Mouse (Mus musculus): ENCODE data around the gene Cdc14b. TPM values are rescaled to one million over a fixed set of nuclear protein-coding genes. Genes with fewer than 3 reads are reported as not detected.
"Not testable (repeated sequence)": the region's sequence is repeated elsewhere in the genome, so short reads cannot be mapped to it uniquely, and the experiment has no call there.

The Cdc14b gene
- polyA plus RNA-seq, 1 experiment: 0.13 TPM

DNA sequence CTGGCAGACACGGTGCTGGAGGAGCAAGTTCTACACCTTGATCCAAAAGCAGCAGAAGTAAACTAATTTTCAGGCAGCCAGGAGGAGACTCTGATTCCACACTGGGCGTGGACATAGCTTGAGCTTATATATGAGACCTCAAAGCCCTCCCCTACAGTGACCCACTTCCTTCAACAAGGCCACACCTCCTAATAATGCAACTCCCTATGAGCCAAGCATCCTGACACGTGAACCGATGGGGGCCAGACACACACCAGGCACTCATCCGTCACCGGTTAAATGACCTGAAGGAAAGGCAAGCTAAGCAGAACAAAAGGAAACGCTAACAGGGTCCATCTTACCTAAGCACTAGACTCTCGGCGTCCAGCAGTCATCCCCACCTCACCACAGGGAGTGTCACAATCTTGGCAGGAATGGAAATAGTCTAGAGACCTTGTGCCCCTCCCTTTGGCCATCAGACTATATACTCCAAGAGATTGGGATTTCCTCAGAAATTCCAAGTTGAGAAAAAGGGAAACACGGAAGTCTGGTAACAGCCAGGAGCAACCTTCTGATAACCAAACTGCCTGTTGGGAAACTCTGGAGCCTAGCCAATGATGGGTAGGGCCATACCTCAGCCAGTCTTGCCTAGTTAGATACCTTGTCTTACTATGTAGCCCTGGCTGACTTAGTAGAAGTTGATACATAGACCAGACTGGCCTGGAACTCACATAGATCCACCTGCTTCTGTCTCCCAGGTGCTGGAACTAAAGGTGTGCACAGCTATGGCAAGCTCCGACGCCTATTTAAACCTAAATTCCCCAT, 17.9 kb downstream of the Cdc14b start:
- Histone ChIP-seq H3K4me1 (peaks cover under 1% of the 10 kb centered on the region), H3K36me3 (replicated peaks; ENCODE audit: low read length) (no peaks in the 10 kb centered on the region), H3K4me3 (replicated peaks) (no peak overlapping the region), H3K27me3 (replicated peaks) (peaks cover 2% of the 10 kb centered on the region), H3K9me3 (no peaks in the 10 kb centered on the region)
- TF ChIP-seq FLI1 (IDR thresholded peaks at IDR 0.05; ENCODE audit: low read length) (no peak), GATA1 (IDR thresholded peaks at IDR 0.05; ENCODE audit: borderline replicate concordance, low read length) (no peak)

DNA sequence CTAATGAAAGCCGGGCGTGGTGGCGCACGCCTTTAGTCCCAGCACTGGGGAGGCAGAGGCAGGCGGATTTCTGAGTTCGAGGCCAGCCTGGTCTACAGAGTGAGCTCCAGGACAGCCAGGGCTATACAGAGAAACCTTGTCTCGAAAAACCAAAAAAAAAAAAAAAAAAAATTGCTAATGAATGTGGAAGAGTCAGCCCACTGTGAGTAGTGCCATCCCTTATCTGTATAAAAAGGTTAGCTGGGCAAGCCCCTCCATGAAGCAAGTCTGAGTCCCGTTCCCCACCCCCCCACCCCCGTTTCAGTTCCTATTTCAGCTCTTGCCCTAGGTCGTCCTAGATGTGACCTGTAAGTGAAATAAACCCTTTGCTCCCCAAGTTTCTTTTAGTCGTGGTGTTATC, 20.9 kb downstream of the Cdc14b start:
- peaks cover 20% of the 10 kb centered on the region for H3K4me1 ChIP-seq
- H3K4me3 ChIP-seq (replicated peaks); H3K9me3 ChIP-seq; H3K36me3 ChIP-seq (replicated peaks; ENCODE audit: low read length); H3K27me3 ChIP-seq (replicated peaks): not testable (repeated sequence)

DNA sequence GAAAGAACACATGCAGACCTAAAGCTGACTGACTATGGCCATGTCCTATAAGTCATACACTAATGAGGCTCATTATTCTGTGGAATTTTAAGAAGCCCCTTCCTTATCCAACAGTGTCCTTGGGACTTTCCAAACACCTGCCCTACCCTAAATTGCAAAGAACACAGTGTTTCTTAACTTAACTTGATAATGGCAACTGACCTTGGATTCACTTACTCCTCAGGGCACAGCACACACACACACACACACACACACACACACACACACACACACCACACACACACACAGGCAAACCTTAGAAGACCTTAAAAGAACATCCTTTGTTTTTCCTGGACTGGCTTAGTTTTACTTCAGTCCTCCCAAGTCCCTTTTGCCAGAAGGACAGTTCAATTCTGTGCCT, 21.4 kb downstream of the Cdc14b start:
- peaks cover 25% of the 10 kb centered on the region for H3K4me1 ChIP-seq
- no peak overlapping the region for H3K4me3 ChIP-seq (replicated peaks)
- no peaks in the 10 kb centered on the region for H3K36me3 ChIP-seq (replicated peaks; ENCODE audit: low read length)
- no peaks in the 10 kb centered on the region for H3K9me3 ChIP-seq
- TF ChIP-seq FLI1 (IDR thresholded peaks at IDR 0.05; ENCODE audit: low read length) (no peak), GATA1 (IDR thresholded peaks at IDR 0.05; ENCODE audit: borderline replicate concordance, low read length) (no peak)
- peaks cover 2% of the 10 kb centered on the region for H3K27me3 ChIP-seq (replicated peaks)

DNA sequence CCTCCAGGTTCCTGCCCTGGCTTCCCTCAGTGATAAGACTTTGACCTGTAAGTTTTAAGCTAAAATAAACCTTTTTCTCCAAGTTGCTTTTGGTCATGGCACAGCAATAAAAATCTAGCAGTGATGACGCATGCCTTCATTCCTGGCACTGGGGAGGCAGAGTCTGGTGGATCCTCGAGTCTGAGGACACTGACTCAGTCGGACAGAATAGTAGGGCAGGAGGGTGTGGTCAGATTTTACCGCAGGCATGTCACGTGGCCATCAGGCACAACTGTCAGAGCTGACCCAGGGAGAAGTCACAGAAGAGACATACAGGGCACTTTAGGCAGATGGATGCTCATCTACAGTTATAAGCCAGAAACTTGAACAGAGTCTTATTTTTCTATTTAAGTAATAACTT, 22.9 kb downstream of the Cdc14b start:
- TF ChIP-seq GATA1 (IDR thresholded peaks at IDR 0.05; ENCODE audit: borderline replicate concordance, low read length) (no peak), FLI1 (IDR thresholded peaks at IDR 0.05; ENCODE audit: low read length) (no peak)
- no peaks in the 10 kb centered on the region for H3K36me3 ChIP-seq (replicated peaks; ENCODE audit: low read length)
- H3K4me1 ChIP-seq: peaks cover 33% of the 10 kb centered on the region
- H3K9me3 ChIP-seq: no peaks in the 10 kb centered on the region
- H3K4me3 ChIP-seq (replicated peaks): no peak overlapping the region
- H3K27me3 ChIP-seq (replicated peaks): no peaks in the 10 kb centered on the region

DNA sequence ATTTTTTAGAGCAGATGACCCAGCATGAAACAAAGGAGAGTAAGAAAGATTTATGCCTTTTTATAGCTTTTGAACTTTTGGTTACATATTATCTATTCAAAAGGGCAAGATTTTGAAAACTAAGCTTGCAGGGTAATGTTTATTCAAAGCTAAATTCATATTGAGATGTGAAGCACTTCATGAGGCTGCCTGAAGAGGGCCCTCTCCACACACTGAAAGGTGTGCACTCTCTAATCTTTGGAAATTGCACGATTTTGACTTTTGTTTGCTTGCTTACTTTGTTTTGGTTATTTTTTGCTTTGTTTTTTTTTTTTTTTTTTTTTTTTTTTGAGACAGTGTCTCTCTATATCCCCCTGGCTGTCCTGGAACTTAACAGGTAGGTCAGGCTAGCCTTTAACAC, 24.7 kb downstream of the Cdc14b start:
- TF ChIP-seq FLI1 (IDR thresholded peaks at IDR 0.05; ENCODE audit: low read length) (no peak), GATA1 (IDR thresholded peaks at IDR 0.05; ENCODE audit: borderline replicate concordance, low read length) (no peak)
- Histone ChIP-seq H3K36me3 (replicated peaks; ENCODE audit: low read length) (no peaks in the 10 kb centered on the region), H3K9me3 (no peaks in the 10 kb centered on the region), H3K4me3 (replicated peaks) (no peak overlapping the region), H3K4me1 (peaks cover 33% of the 10 kb centered on the region), H3K27me3 (replicated peaks) (no peaks in the 10 kb centered on the region)

DNA sequence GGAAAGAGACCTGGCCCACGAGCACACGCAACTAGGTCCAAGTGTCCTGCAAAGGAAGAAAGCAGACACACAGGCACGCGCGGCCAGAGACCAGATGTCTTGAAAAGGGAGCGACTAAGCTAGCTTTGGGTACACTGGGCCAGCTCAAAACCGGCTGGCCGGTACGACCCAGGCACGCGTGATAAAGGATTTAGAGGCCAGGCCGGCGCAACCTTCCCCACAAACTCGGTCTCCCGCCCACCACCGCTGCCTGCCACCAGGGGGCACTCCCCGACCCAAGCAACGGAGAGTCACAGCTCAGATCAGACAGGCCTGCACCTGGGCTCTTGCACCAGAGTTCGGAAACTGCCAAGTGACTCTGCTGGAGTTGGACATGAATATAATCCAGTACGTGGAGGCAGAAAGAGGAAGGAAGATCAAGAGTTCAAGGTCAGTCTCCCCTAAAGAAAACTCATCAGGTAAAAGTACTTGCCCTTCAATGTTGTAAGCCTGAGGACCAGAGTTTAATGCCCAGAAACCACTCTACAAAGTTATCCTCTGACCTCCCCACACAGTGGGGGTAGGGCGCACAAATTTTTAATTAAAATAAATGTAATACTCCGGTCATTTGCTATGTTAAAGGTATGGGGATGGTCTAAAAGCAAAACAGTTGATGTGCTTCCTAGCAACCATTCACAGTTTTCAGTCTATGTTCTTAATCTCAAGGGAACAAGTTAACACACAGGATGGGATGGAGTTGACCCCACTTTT, 26.1 kb downstream of the Cdc14b start:
- Histone ChIP-seq H3K36me3 (replicated peaks; ENCODE audit: low read length) (no peaks in the 10 kb centered on the region), H3K27me3 (replicated peaks) (no peaks in the 10 kb centered on the region), H3K4me3 (replicated peaks) (peak overlapping the region; percentile 95), H3K9me3 (no peaks in the 10 kb centered on the region), H3K4me1 (peaks cover 33% of the 10 kb centered on the region)
- TF ChIP-seq FLI1 (IDR thresholded peaks at IDR 0.05; ENCODE audit: low read length) (no peak), GATA1 (IDR thresholded peaks at IDR 0.05; ENCODE audit: borderline replicate concordance, low read length) (no peak)

DNA sequence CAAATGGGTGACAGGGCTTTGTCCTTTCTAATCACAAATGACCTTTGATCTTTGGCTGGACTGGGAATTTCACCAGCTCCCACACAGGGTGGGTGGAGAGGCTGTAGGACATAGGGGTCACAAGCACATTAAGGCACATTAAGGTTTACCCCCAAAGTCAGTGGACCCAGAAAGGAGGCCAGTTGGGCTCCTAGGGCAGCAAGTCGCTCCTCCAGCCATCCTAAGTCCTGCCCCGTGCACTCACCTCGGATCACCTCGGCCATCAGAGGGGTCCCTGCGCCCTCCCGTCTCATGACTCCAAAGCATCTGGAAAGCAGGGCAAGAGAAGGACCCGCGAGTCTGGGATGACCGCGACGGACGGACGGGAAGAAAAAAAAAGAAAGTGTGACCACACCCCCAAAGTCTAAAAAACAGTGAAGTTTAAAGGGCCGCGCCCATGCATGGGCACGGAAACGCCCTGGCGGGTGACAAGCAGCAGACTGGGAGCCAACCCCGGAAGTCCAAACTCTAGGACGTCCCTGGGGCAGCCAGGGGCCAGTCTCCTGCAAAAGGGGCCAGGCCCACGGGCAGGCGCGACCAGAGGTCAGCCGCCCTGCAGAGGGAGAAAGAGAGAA, 26.8 kb downstream of the Cdc14b start:
- Histone ChIP-seq H3K4me1 (peaks cover 33% of the 10 kb centered on the region), H3K9me3 (no peaks in the 10 kb centered on the region)

DNA sequence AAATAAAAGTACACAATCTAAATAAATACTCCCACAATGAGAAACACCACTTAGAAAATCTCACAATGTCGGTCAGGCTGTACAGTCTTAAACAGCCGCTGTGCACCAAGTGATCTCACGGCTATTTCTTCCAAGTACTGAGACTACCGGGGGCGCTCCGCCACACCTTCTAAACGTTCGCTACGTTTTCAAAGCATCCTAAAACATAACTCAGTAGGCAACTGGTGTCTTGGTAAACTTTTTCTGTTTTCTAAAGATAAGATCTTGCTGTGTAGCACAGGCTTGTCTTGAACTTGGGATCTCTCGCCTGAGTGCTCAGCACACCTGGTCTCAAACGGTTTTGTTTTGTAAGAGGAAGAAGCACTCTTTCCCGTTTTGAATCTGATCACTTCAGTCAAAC, 29.0 kb downstream of the Cdc14b start:
- no peaks in the 10 kb centered on the region for H3K27me3 ChIP-seq (replicated peaks)
- no peaks in the 10 kb centered on the region for H3K9me3 ChIP-seq
- peaks cover 26% of the 10 kb centered on the region for H3K4me1 ChIP-seq
- no peaks in the 10 kb centered on the region for H3K36me3 ChIP-seq (replicated peaks; ENCODE audit: low read length)
- H3K4me3 ChIP-seq (replicated peaks): no peak overlapping the region
- TF ChIP-seq GATA1 (IDR thresholded peaks at IDR 0.05; ENCODE audit: borderline replicate concordance, low read length) (no peak), FLI1 (IDR thresholded peaks at IDR 0.05; ENCODE audit: low read length) (no peak)

More for the DNA sequence above, 26.8 kb downstream of the Cdc14b start:
- Histone ChIP-seq H3K4me3 (replicated peaks) (peak overlapping the region; percentile 95), H3K27me3 (replicated peaks) (no peaks in the 10 kb centered on the region), H3K36me3 (replicated peaks; ENCODE audit: low read length) (no peaks in the 10 kb centered on the region)
- TF ChIP-seq GATA1 (IDR thresholded peaks at IDR 0.05; ENCODE audit: borderline replicate concordance, low read length): no peak
- TF ChIP-seq FLI1 (IDR thresholded peaks at IDR 0.05; ENCODE audit: low read length): no peak

DNA sequence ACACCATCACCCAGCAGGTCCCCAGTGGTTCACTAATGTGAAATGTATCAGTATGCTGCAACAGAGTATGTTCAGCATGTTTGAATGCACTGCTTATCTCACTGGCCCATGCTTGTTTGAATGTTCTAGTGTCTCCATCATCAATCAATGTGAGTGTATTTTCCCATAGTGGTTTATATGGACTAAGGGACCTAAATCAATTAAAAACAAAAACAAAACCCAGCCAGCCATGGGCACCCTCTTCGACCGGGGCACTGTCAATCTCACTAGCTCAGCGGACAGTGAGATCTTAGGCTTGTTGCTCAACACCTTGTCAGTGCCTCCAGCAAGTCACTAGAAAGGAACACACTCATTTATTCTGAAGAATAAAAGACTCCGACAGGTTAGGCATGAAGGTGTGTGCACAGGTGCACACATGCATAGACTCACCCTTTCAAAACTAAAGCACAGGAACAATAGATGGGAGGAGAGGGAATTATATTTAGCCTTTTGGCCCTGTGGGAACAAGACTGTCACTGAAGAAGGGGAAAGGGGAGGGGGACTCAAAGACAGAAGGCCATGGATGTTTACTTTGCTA, 30.3 kb downstream of the Cdc14b start:
- TF ChIP-seq GATA1 (IDR thresholded peaks at IDR 0.05; ENCODE audit: borderline replicate concordance, low read length) (no peak), FLI1 (IDR thresholded peaks at IDR 0.05; ENCODE audit: low read length) (no peak)
- no peaks in the 10 kb centered on the region for H3K9me3 ChIP-seq
- H3K4me3 ChIP-seq (replicated peaks): no peak overlapping the region
- H3K27me3 ChIP-seq (replicated peaks): no peaks in the 10 kb centered on the region
- peaks cover 24% of the 10 kb centered on the region for H3K4me1 ChIP-seq
- H3K36me3 ChIP-seq (replicated peaks; ENCODE audit: low read length): no peaks in the 10 kb centered on the region

DNA sequence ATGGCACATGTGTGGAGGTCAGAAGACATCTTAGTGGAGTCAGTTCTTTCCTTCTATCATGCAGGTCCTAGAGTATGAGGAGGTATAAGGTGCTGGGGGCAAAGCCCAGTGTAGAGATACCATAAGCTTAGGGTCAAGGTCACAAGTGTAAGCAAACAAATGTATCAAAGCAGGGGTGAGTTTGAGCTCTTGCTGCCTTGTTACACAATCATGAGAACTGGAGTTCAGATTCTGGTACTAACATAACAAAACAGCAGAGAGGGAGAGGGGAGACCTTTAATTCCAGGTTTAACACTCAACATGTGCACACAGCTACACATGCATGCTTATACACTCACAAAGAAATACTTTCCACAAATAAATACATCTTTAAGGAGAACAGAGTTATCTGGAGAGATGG, 32.4 kb downstream of the Cdc14b start:
- TF ChIP-seq FLI1 (IDR thresholded peaks at IDR 0.05; ENCODE audit: low read length) (no peak), GATA1 (IDR thresholded peaks at IDR 0.05; ENCODE audit: borderline replicate concordance, low read length) (no peak)
- no peaks in the 10 kb centered on the region for H3K9me3 ChIP-seq
- H3K36me3 ChIP-seq (replicated peaks; ENCODE audit: low read length): no peaks in the 10 kb centered on the region
- H3K27me3 ChIP-seq (replicated peaks): no peaks in the 10 kb centered on the region
- H3K4me1 ChIP-seq: peaks cover 9% of the 10 kb centered on the region
- no peak overlapping the region for H3K4me3 ChIP-seq (replicated peaks)
